Mouse (Mus musculus) C2C12 (cell line): Measurements from ENCODE around the gene Dkk3.

ENCODE experiments used
- CEBPB ChIP-seq: IDR thresholded peaks from one replicate; pipeline ENCODE4 v1.6.1; 2011; ENCODE audit warnings: low read depth, mild to moderate bottlenecking, control low read depth, moderate library complexity
- CTCF ChIP-seq: IDR thresholded peaks from one replicate; pipeline ENCODE4 v1.5.1; 2011; ENCODE audit not compliant: control insufficient read depth, insufficient read depth, insufficient read length
- MAX ChIP-seq: IDR thresholded peaks from one replicate; pipeline ENCODE4 v1.6.1; 2011; ENCODE audit warnings: mild to moderate bottlenecking, control low read depth
- MYOD1 ChIP-seq: IDR thresholded peaks from one replicate; pipeline ENCODE4 v1.6.1; 2011; ENCODE audit warnings: low read depth; ENCODE audit not compliant: control insufficient read depth, insufficient read length
- MYOG ChIP-seq: IDR thresholded peaks from one replicate; pipeline ENCODE4 v1.6.1; 2011; ENCODE audit not compliant: control insufficient read depth, insufficient read length; ENCODE audit errors: extremely low read depth

DNA sequence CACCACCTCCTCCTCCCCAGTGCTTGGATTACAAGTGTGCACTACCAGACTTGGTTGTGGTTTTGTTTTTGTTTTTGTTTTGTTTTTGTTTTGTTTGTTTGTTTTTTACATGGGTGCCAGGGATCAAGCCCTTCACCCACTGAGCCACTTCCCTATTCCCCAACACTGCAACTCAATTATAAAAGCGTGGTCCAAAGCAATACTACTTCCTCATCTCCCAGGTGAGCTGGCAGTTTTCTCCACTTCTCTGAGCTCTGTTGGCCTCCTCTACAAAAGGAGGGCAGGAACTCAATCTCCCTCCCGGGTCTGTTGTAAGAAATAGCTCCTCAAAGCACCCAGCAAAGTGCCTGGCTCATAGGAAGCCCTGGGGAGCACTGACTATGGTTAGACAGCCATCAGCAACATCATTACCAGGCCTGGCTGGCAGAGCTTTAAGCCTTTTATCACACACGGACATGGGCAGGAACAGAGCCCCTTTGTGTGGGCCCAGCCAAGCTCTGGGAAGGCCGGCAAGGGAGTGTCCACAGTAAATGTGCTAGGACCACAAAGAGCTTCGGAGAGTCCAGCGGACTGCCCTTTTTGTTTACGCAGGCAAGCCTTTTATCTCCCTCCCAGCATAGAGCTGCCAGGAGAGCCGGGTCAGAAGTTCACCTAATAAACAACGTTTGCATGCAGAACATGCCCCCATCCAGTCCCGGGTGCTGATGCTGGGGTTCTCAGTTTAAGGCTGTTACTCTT is 11.3 kb upstream of the Dkk3 start:
- TF ChIP-seq MAX: no peak
- no peak for TF ChIP-seq CTCF
- no peak for TF ChIP-seq MYOG
- no peak for TF ChIP-seq MYOD1
- no peak for TF ChIP-seq CEBPB
